In the genomic region with DNA sequence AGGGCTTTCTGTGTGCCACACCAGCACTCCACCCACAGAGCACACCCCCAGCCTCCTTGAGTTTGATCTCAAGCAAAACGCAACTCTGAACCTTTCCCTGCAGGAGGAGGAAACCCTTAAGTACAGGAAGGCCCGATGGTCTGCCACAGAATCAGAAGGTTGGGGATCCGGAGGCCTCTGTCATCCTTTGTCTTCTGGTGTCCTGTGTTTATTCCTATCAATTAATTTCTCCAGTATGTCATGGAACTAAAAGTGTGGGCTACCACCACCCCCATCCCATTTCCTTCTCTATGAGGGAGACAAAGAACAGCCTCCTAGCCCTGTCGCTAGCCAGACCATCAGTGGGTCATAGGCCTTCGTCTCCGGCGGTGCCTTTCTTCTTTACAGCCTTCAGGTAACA, we compare ENCODE assay signal across 16 mouse cellular contexts.
"Had no signal": no experiment of that assay in that cellular context is flagged by ENCODE, and none has a peak within 500 bp of the region (broad histone marks: within the 10 kb centered on the region; RNA-seq: fewer than 3 reads in every experiment).

No protein-coding gene starts in this region.

- H3K4me2 ChIP-seq: limb, embryonic 12.5 days; limb, embryonic 15.5 days; liver, embryonic 11.5 days; midbrain, embryonic 11.5 days had no signal

- H3K9ac ChIP-seq: limb, embryonic 12.5 days; limb, embryonic 15.5 days; liver, embryonic 14.5 days; liver, postnatal 0 days had no signal

- H3K9me3 ChIP-seq: limb, embryonic 12.5 days; limb, embryonic 15.5 days had no signal

- H3K36me3 ChIP-seq: limb, embryonic 12.5 days; limb, embryonic 15.5 days had no signal

- H3K27me3 ChIP-seq: limb, embryonic 12.5 days; limb, embryonic 15.5 days had no signal

- H3K4me1 ChIP-seq: limb, embryonic 12.5 days; limb, embryonic 15.5 days had no signal

- DNase-seq: kidney, adult 2 months; kidney, postnatal 25 days; layer of hippocampus, adult 9-11 months; layer of hippocampus, postnatal 36 days; left cerebral cortex, postnatal 4 days; liver, postnatal 0 days; midbrain, embryonic 14.5 days; thymus, postnatal 36 days had no signal

- H3K4me3 ChIP-seq: layer of hippocampus, adult 2 months; limb, embryonic 12.5 days; limb, embryonic 15.5 days had no signal

- ATAC-seq: intestine, postnatal 0 days; liver, postnatal 0 days had no signal

- H3K27ac ChIP-seq: kidney, postnatal 0 days; layer of hippocampus, adult 2 months; limb, embryonic 12.5 days; limb, embryonic 15.5 days; liver, embryonic 14.5 days had no signal
